In genomic region chr9:47276303-47277005, GRCm38 (mm10) we compare ENCODE assay signal across 8 mouse cellular contexts.
A peak's percentile ranks its signal among the peaks of the same experiment; 100 is the strongest.
DNase-seq lines count a peak whose midpoint lies in the region; ATAC-seq and TF ChIP-seq lines count a peak whose summit lies in the region.

No protein-coding gene starts in this region.

- no peak overlapping the region for H3K9ac ChIP-seq in lung, embryonic 14.5 days

- H3K36me3 ChIP-seq in lung, embryonic 14.5 days (ENCODE audit: insufficient read depth), result no peaks in the 10 kb centered on the region

- no peak overlapping the region for H3K4me2 ChIP-seq in lung, embryonic 14.5 days

- no peak for TF ChIP-seq CTCF in lung, embryonic 14.5 days (IDR thresholded peaks at IDR 0.05; ENCODE audit: low read depth)

- no peaks in the 10 kb centered on the region for H3K27me3 ChIP-seq in lung, embryonic 14.5 days (ENCODE audit: insufficient read depth, low read length)

- 25% methylated on average over 12 of the region's 12 CpGs for WGBS in lung, embryonic 14.5 days

- H3K27ac ChIP-seq in lung, embryonic 14.5 days (ENCODE audit: low read depth), result peak overlapping the region; percentile 13; the same call in 1 of the 2 replicates

- peak; percentile 81 for ATAC-seq in lung, embryonic 14.5 days (ENCODE audit: insufficient read depth)

- peak; percentile 15 for DNase-seq in gastrocnemius, postnatal 10 days
- no peak for DNase-seq in gastrocnemius, adult 18-20 months (ENCODE audit: low spot score)
- DNase-seq in urinary bladder, postnatal 25 days (ENCODE audit: low spot score), result peak; percentile 5
- DNase-seq in urinary bladder, adult 2 months (ENCODE audit: low spot score), result no peak
- peak; percentile 83 for DNase-seq in lung, embryonic 14.5 days
- peak; percentile 68 to 69 for DNase-seq in urinary bladder, postnatal 4 days (ENCODE audit: low spot score in 2 of 2)
- DNase-seq in left cerebral cortex, postnatal 25 days (ENCODE audit: low spot score in 2 of 2), result no peak
- DNase-seq in cerebellum, adult 11 months, result no peak

- no peaks in the 10 kb centered on the region for H3K9me3 ChIP-seq in lung, embryonic 14.5 days (ENCODE audit: low read depth, low read length)

- intact Hi-C loops in left cerebral cortex, postnatal 25 days (cut with DNase I), result no loop called here

- peaks cover 11% of the 10 kb centered on the region for H3K4me1 ChIP-seq in lung, embryonic 14.5 days (ENCODE audit: insufficient read depth)

- no peak overlapping the region for H3K4me3 ChIP-seq in lung, embryonic 14.5 days (ENCODE audit: low read depth, low read length)

Comparison
In these comparisons a context has a peak if more than half of its experiments do, and no peak if none do; other contexts are left out.
1. DNase-seq: peak in gastrocnemius, postnatal 10 days (single experiment), urinary bladder, postnatal 25 days (single experiment), lung, embryonic 14.5 days (single experiment) and urinary bladder, postnatal 4 days (2 of 2); none in gastrocnemius, adult 18-20 months (single experiment), urinary bladder, adult 2 months (single experiment), left cerebral cortex, postnatal 25 days (0 of 2) and cerebellum, adult 11 months (single experiment).